Mouse (Mus musculus): ENCODE measurements around the gene Marc1.

DNA sequence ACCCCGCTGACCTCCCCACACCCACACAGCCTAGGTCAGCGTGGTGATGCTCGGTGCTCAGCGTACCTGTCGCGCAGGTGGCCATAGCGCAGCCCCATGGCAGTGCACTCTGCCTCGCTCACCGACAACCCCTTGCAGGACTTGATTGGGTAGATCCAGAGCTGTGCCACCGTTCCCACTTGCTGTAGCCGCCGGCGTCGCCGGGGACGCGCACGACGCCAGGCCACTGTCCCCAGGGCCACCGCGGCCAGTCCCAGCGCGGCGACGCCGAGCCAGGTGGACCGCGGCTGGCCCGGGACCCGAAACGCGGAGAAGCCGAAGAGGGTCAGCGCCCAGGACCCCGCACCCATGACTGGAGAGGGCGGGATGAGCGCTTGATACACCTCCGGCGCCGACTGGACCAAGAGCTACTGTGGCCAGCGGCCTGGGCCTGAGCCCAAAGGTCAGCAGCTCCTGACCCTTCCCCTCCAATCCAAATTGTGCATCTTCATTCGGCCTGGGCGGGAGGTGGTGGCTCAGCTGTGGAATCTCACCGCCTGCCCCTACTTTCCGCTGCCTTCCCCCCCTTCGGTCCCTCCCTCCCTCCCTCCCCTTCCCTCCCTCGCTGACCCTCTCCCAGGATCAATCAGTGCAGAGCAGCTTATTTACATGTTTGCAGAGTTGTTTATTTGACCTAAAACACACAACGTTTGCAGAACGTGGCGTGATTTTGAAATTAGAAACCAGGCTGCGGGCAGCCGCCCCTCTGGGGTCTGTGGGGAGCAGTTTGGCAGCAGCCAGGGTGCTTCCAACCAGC, at the start of gene Marc1:
- TF ChIP-seq POLR2A (IDR thresholded peaks at IDR 0.05; ENCODE audit: insufficient read length, low read depth) = no peak
- no peak for TF ChIP-seq USF1 (IDR thresholded peaks at IDR 0.05; ENCODE audit: low read depth)
- no peak for TF ChIP-seq CEBPB (IDR thresholded peaks at IDR 0.05; ENCODE audit: insufficient read depth, poor library complexity, severe bottlenecking)
- no peak for TF ChIP-seq MAX (IDR thresholded peaks at IDR 0.05; ENCODE audit: low read depth)
- peak; percentile 18 for TF ChIP-seq POLR2AphosphoS2 (IDR thresholded peaks at IDR 0.05; ENCODE audit: insufficient read length, low read depth)
- no peak for TF ChIP-seq MYOG (IDR thresholded peaks at IDR 0.05; ENCODE audit: control insufficient read depth in 1 of 3, insufficient read depth in 1 of 3, insufficient read length in 2 of 3, low read depth in 2 of 3)

Data from myocyte (in vitro differentiated cells).